Mouse (Mus musculus) frontal cortex, adult 2 months (tissue): ENCODE measurements around the gene Sfxn2. TPM values are rescaled to one million over a fixed set of nuclear protein-coding genes. Genes with fewer than 3 reads are reported as not detected.

Experiments
- DNase-seq, 2 experiments: peaks; one replicate each; pipeline ENCODE4 v3.0.0; 2022; ENCODE audit warnings: low spot score in 1 of 2; ENCODE audit errors: extremely low spot score in 1 of 2
- polyA plus RNA-seq: library from polyadenylated mRNA; depleted of rRNA; stranded (reverse); fragments of >200 nt; gene quantifications from 2 replicates; pipeline ENCODE4 v1.2.3, GENCODE M21; 2012

Sfxn2 gene
- polyA plus RNA-seq, 1 experiment: 7.5 TPM

- DNase-seq: no peak
Observed at GRCm38 (mm10) chr19:46623790-46624772, 50.9 kb downstream of the Sfxn2 start.

GRCm38 (mm10) chr19:46625015-46625414, 51.9 kb downstream of the Sfxn2 start:
- no peak for DNase-seq

- DNase-seq: no peak
Observed at GRCm38 (mm10) chr19:46625519-46625918, 52.4 kb downstream of the Sfxn2 start.

GRCm38 (mm10) chr19:46628403-46628802, 55.2 kb downstream of the Sfxn2 start:
- DNase-seq: no peak

GRCm38 (mm10) chr19:46629807-46630206, 56.6 kb downstream of the Sfxn2 start:
- DNase-seq: no peak

- DNase-seq: no peak
Observed at GRCm38 (mm10) chr19:46631637-46632036, 58.5 kb downstream of the Sfxn2 start.

- DNase-seq: no peak
Observed at GRCm38 (mm10) chr19:46635766-46636165, 62.6 kb downstream of the Sfxn2 start.

GRCm38 (mm10) chr19:46637598-46637997, 64.4 kb downstream of the Sfxn2 start:
- no peak for DNase-seq

- DNase-seq: no peak
Observed at GRCm38 (mm10) chr19:46639053-46639452, 65.9 kb downstream of the Sfxn2 start.

GRCm38 (mm10) chr19:46639496-46639895, 66.3 kb downstream of the Sfxn2 start:
- DNase-seq: no peak

GRCm38 (mm10) chr19:46640780-46641179, 67.6 kb downstream of the Sfxn2 start:
- no peak for DNase-seq

GRCm38 (mm10) chr19:46641420-46642085, 68.4 kb downstream of the Sfxn2 start:
- DNase-seq: no peak

GRCm38 (mm10) chr19:46642136-46642753, 69.1 kb downstream of the Sfxn2 start:
- DNase-seq: no peak

- no peak for DNase-seq
Observed at GRCm38 (mm10) chr19:46643236-46643635, 70.1 kb downstream of the Sfxn2 start.

- no peak for DNase-seq
Observed at GRCm38 (mm10) chr19:46644343-46644792, 71.2 kb downstream of the Sfxn2 start.

- peak in 1 of 2 experiments; percentile 32 for DNase-seq
Observed at GRCm38 (mm10) chr19:46644793-46645602, 71.8 kb downstream of the Sfxn2 start.

GRCm38 (mm10) chr19:46646041-46646481, 72.9 kb downstream of the Sfxn2 start:
- DNase-seq: no peak

GRCm38 (mm10) chr19:46647254-46647653, 74.1 kb downstream of the Sfxn2 start:
- DNase-seq: no peak
